In the genomic region with DNA sequence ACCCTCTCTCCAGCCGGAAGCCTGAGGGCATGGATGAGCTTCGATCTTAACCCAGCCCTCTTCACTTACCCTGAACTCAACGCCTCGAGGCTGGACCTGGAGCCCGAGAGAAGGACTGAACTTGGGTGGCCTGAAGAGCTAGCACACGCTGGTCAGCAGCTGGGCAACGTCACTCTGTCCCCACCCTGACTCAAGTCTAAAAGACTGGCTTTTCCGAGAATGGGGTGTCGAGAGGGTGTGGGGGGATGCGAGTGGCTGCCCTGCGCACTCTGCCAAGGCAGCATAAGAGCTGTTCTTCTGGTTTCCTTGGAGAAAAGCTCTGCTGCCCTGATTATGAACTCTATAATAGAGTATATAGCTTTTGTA, we compare ENCODE assay signal across 8 mouse cellular contexts. TPM values are rescaled to one million over a fixed set of nuclear protein-coding genes. Genes with fewer than 3 reads are reported as not detected.
DNase-seq lines count a peak whose midpoint lies in the region; ATAC-seq and TF ChIP-seq lines count a peak whose summit lies in the region.

No protein-coding gene starts in this region.

- no peak for TF ChIP-seq POLR2A in myocyte (IDR thresholded peaks at IDR 0.05; ENCODE audit: insufficient read length, low read depth)

- H3K27ac ChIP-seq in left cerebral cortex, adult 2 months = peak overlapping the region; percentile 85
- H3K27ac ChIP-seq in embryonic facial prominence, embryonic 11.5 days (replicated peaks; ENCODE audit: low read depth, low read length) = peak overlapping the region; percentile 97
- H3K27ac ChIP-seq in intestine, embryonic 14.5 days (ENCODE audit: low read depth) = peak overlapping the region; percentile 97

- peaks cover 17% of the 10 kb centered on the region for H3K4me1 ChIP-seq in embryonic facial prominence, embryonic 11.5 days (ENCODE audit: control insufficient read depth, insufficient read depth, low read length)
- peaks cover 56% of the 10 kb centered on the region for H3K4me1 ChIP-seq in intestine, embryonic 14.5 days (replicated peaks; ENCODE audit: control insufficient read depth, insufficient read depth, low read length)

- peaks cover 18% of the 10 kb centered on the region for H3K79me2 ChIP-seq in myocyte (ENCODE audit: control insufficient read depth, insufficient read depth)

- intact Hi-C loops in left cerebral cortex, adult 2 months (cut with DNase I) = loop anchor here (5.0 kb wide), 1 partner anchor 43 kb away; no protein-coding TSS in a partner anchor
- intact Hi-C loops in left cerebral cortex, postnatal 14 days (cut with DNase I) = loop anchor here (5.0 kb wide), 1 partner anchor 53 kb away; no protein-coding TSS in a partner anchor

- H3ac ChIP-seq in myocyte (ENCODE audit: control insufficient read depth, insufficient read length) = no peak overlapping the region

- no peaks in the 10 kb centered on the region for H3K27me3 ChIP-seq in embryonic facial prominence, embryonic 11.5 days (ENCODE audit: control insufficient read depth, insufficient read depth, low read length)
- no peaks in the 10 kb centered on the region for H3K27me3 ChIP-seq in intestine, embryonic 14.5 days (replicated peaks; ENCODE audit: control insufficient read depth, insufficient read depth, low read length)
- no peaks in the 10 kb centered on the region for H3K27me3 ChIP-seq in myocyte (ENCODE audit: control insufficient read depth, insufficient read depth, insufficient read length)

- under 1% methylated on average over 11 of the region's 11 CpGs for WGBS in embryonic facial prominence, embryonic 11.5 days
- WGBS in intestine, embryonic 14.5 days = 1% methylated on average over 11 of the region's 11 CpGs

- H3K4me3 ChIP-seq in left cerebral cortex, adult 2 months = peak overlapping the region; percentile 60
- peak overlapping the region; percentile 85 for H3K4me3 ChIP-seq in embryonic facial prominence, embryonic 11.5 days (ENCODE audit: low read depth, low read length)
- H3K4me3 ChIP-seq in intestine, embryonic 14.5 days (ENCODE audit: low read depth, low read length) = peak overlapping the region; percentile 65
- H3K4me3 ChIP-seq in myocyte = peak overlapping the region; percentile 44

- DNase-seq in left cerebral cortex, adult 2 months (ENCODE audit: extremely low spot score in 1 of 2, low spot score in 2 of 2) = no peak
- no peak for DNase-seq in left cerebral cortex, adult 9 months (ENCODE audit: low spot score in 2 of 2)
- no peak for DNase-seq in embryonic facial prominence, embryonic 11.5 days (ENCODE audit: low spot score)
- DNase-seq in intestine, embryonic 14.5 days (ENCODE audit: low spot score) = no peak
- no peak for DNase-seq in left cerebral cortex, postnatal 14 days (ENCODE audit: low spot score in 2 of 2)
- DNase-seq in ovary, postnatal 36 days (ENCODE audit: low spot score) = no peak
- DNase-seq in spleen, postnatal 14 days (ENCODE audit: low spot score in 2 of 2) = no peak

- no peak for TF ChIP-seq CTCF in left cerebral cortex, adult 2 months (IDR thresholded peaks at IDR 0.05)

- H3K4me2 ChIP-seq in embryonic facial prominence, embryonic 11.5 days (ENCODE audit: low read depth, low read length) = peak overlapping the region; percentile 69
- H3K4me2 ChIP-seq in intestine, embryonic 14.5 days (ENCODE audit: low read length) = peak overlapping the region; percentile 73
- H3K4me2 ChIP-seq in myocyte (ENCODE audit: low read depth) = peak overlapping the region; percentile 99

- no peaks in the 10 kb centered on the region for H3K9me3 ChIP-seq in embryonic facial prominence, embryonic 11.5 days (replicated peaks; ENCODE audit: control insufficient read depth, low read length)
- H3K9me3 ChIP-seq in intestine, embryonic 14.5 days (ENCODE audit: control insufficient read depth, low read length) = no peaks in the 10 kb centered on the region

- no peak for ATAC-seq in embryonic facial prominence, embryonic 11.5 days (replicated peaks; ENCODE audit: insufficient number of reproducible peaks, low FRiP score, low TSS enrichment, low read depth)
- ATAC-seq in intestine, embryonic 14.5 days (replicated peaks; ENCODE audit: low FRiP score, low TSS enrichment, low read depth) = 0 out of 2 replicates have a peak, but pooled peaks have one; percentile 0

- H3K9ac ChIP-seq in embryonic facial prominence, embryonic 11.5 days (replicated peaks; ENCODE audit: low read length) = peak overlapping the region; percentile 91
- peak overlapping the region; percentile 87 for H3K9ac ChIP-seq in intestine, embryonic 14.5 days (ENCODE audit: low read length)

- no peaks in the 10 kb centered on the region for H3K36me3 ChIP-seq in embryonic facial prominence, embryonic 11.5 days (replicated peaks; ENCODE audit: control insufficient read depth, insufficient read depth, low read depth, low read length)
- H3K36me3 ChIP-seq in intestine, embryonic 14.5 days (ENCODE audit: control insufficient read depth, insufficient read depth, low read length) = no peaks in the 10 kb centered on the region; the same call in 1 of the 2 replicates
- H3K36me3 ChIP-seq in myocyte (ENCODE audit: control insufficient read depth, insufficient read depth) = no peaks in the 10 kb centered on the region

TF ChIP-seq in myocyte, 11 proteins besides CTCF, POLR2A, EP300 and RAD21:
- TF ChIP-seq USF1 (IDR thresholded peaks at IDR 0.05; ENCODE audit: low read depth) (no peak), MYOG (IDR thresholded peaks at IDR 0.05; ENCODE audit: control insufficient read depth in 1 of 3, insufficient read depth in 1 of 3, insufficient read length in 2 of 3, low read depth in 2 of 3) (no peak), TCF12 (IDR thresholded peaks at IDR 0.05; ENCODE audit: insufficient read depth, poor library complexity, severe bottlenecking) (no peak), MYOD1 (IDR thresholded peaks at IDR 0.05; ENCODE audit: control insufficient read depth in 1 of 3, insufficient read length in 2 of 3, low read depth in 2 of 3) (no peak), MAX (IDR thresholded peaks at IDR 0.05; ENCODE audit: low read depth) (no peak), REST (IDR thresholded peaks at IDR 0.05; ENCODE audit: insufficient read depth, insufficient read length) (no peak), SRF (IDR thresholded peaks at IDR 0.05; ENCODE audit: control insufficient read depth, insufficient read length, low read depth) (no peak), TCF3 (IDR thresholded peaks at IDR 0.05; ENCODE audit: insufficient read length, low read depth) (no peak), E2F4 (IDR thresholded peaks at IDR 0.05; ENCODE audit: insufficient read depth) (no peak), CEBPB (IDR thresholded peaks at IDR 0.05; ENCODE audit: insufficient read depth, poor library complexity, severe bottlenecking) (no peak), POLR2AphosphoS2 (IDR thresholded peaks at IDR 0.05; ENCODE audit: insufficient read length, low read depth) (no peak)

RNA-seq across cellular contexts. Expression of gene Id3, which starts 1.6 kb away (rescaled TPM):
- total RNA-seq in left cerebral cortex, adult 2 months (2021) = 10 to 100 TPM; 26.8 to 36.1 TPM
- polyA plus RNA-seq in embryonic facial prominence, embryonic 11.5 days (2014; fragmentation: Nextera tagmentation; extraction: Ambion mirVana) = 608 and 653 TPM in 2 replicates
- 325 and 351 TPM in 2 replicates for polyA plus RNA-seq in intestine, embryonic 14.5 days (2014; fragmentation: Nextera tagmentation; extraction: Ambion mirVana)
- polyA plus RNA-seq in myocyte (2012; fragmentation: generic; extraction: Trizol) = 15.2 TPM
- total RNA-seq in left cerebral cortex, postnatal 14 days (2021) = 10 to 100 TPM; 30.2 to 53.1 TPM

RNA-seq across cellular contexts. Expression of gene E2f2, which starts 27.3 kb away (rescaled TPM):
- total RNA-seq in left cerebral cortex, adult 2 months (2021) = 1 to 10 TPM in 1 of 2 experiments, under 1 TPM in 1; 0.36 to 1.3 TPM
- 5.0 and 6.1 TPM in 2 replicates for polyA plus RNA-seq in embryonic facial prominence, embryonic 11.5 days (2014; fragmentation: Nextera tagmentation; extraction: Ambion mirVana)
- polyA plus RNA-seq in intestine, embryonic 14.5 days (2014; fragmentation: Nextera tagmentation; extraction: Ambion mirVana) = 4.1 and 5.0 TPM in 2 replicates
- 56.3 TPM for polyA plus RNA-seq in myocyte (2012; fragmentation: generic; extraction: Trizol)
- under 1 TPM; 0.90 to 0.93 TPM for total RNA-seq in left cerebral cortex, postnatal 14 days (2021)

Comparison
In these comparisons a context has a peak if more than half of its experiments do, and no peak if none do; other contexts are left out.
1. RNA of gene Id3, which starts 1.6 kb away (polyA plus RNA-seq): 608 to 653 TPM in embryonic facial prominence, embryonic 11.5 days and 325 to 351 TPM in intestine, embryonic 14.5 days; 15.2 TPM in myocyte (single experiment); every median in the first group is over 10 times any median in the second.
2. Peak in every context shown above with its lines, with median percentiles within 50 percentile points of each other: H3K27ac ChIP-seq, H3K4me3 ChIP-seq and H3K4me2 ChIP-seq.